Mouse (Mus musculus) liver, embryonic 16.5 days (tissue): ENCODE data around the gene Ncl. TPM values are rescaled to one million over a fixed set of nuclear protein-coding genes. Genes with fewer than 3 reads are reported as not detected.

ENCODE experiments used
- ATAC-seq: fragments of 200-750 bp; cut with Nextera tagmentation; 2 replicates; pipeline ENCODE4 v1.8.0; 2017; ENCODE audit warnings: low read depth, mild to moderate bottlenecking, moderate number of reproducible peaks, moderate library complexity
- H3K27ac ChIP-seq: fragments of 300-500 bp; sonication (generic); 2 replicates; pipeline ENCODE4 v1.5.1; 2014; ENCODE audit warnings: mild to moderate bottlenecking, low read length
- H3K27me3 ChIP-seq: fragments of 300-500 bp; sonication (generic); 2 replicates; pipeline ENCODE4 v1.6.1; 2014; ENCODE audit warnings: low read depth, low read length, mixed read lengths; ENCODE audit not compliant: control insufficient read depth, insufficient read depth
- H3K36me3 ChIP-seq: fragments of 300-500 bp; sonication (generic); 2 replicates; pipeline ENCODE4 v1.6.1; 2014; ENCODE audit warnings: mild to moderate bottlenecking; ENCODE audit not compliant: control insufficient read depth, insufficient read depth
- H3K4me1 ChIP-seq: fragments of 300-500 bp; sonication (generic); 2 replicates; pipeline ENCODE4 v1.6.1; 2014; ENCODE audit warnings: low read depth, low read length, mixed read lengths; ENCODE audit not compliant: control insufficient read depth
- H3K4me2 ChIP-seq: fragments of 300-500 bp; sonication (generic); 2 replicates; pipeline ENCODE4 v1.6.1; 2014; ENCODE audit warnings: low read depth, low read length, mixed read lengths
- H3K4me3 ChIP-seq: fragments of 300-500 bp; sonication (generic); 2 replicates; pipeline ENCODE4 v1.5.1; 2014; ENCODE audit warnings: low read depth, mild to moderate bottlenecking, low read length
- H3K9ac ChIP-seq: fragments of 300-500 bp; sonication (generic); 2 replicates; pipeline ENCODE4 v1.6.1; 2014; ENCODE audit warnings: low read depth, low read length
- H3K9me3 ChIP-seq: fragments of 300-500 bp; sonication (generic); replicated peaks from 2 replicates; pipeline ENCODE4 v1.6.1; 2016; ENCODE audit warnings: low read length; ENCODE audit not compliant: control insufficient read depth
- WGBS: fragments of 180-500 bp; shearing (Covaris S2); extraction: QIAGEN DNeasy Blood & Tissue Kit; methylation state at CpG from one replicate; pipeline ENCODE4 v1.1.7; 2014; ENCODE audit not compliant: insufficient replicate concordance; 5-methylcytosine and 5-hydroxymethylcytosine counted together
- polyA plus RNA-seq: library from polyadenylated mRNA; unstranded; fragments of >200 nt; fragmentation: Nextera tagmentation; extraction: Ambion mirVana; gene quantifications from 2 replicates; pipeline ENCODE4 v1.2.1, GENCODE M21; 2015

Gene Ncl
- polyA plus RNA-seq, 1 experiment from 2014 or later: 175 TPM

GRCm38 (mm10) chr1:86311467-86312005, 47.7 kb downstream of the Ncl start:
- no peak overlapping the region for H3K9ac ChIP-seq
- no peaks in the 10 kb centered on the region; the same call in 1 of the 2 replicates for H3K27me3 ChIP-seq
- no peak for ATAC-seq
- no peak overlapping the region for H3K4me3 ChIP-seq
- no peaks in the 10 kb centered on the region for H3K9me3 ChIP-seq
- WGBS: 67% methylated on average over 10 of the region's 10 CpGs
- H3K36me3 ChIP-seq: no peaks in the 10 kb centered on the region
- peaks cover 2% of the 10 kb centered on the region; the same call in 1 of the 2 replicates for H3K4me1 ChIP-seq
- H3K4me2 ChIP-seq: no peak overlapping the region
- no peak overlapping the region for H3K27ac ChIP-seq

GRCm38 (mm10) chr1:86310536-86311310, 48.5 kb downstream of the Ncl start:
- Histone ChIP-seq H3K4me2 (no peak overlapping the region), H3K4me3 (no peak overlapping the region), H3K36me3 (no peaks in the 10 kb centered on the region), H3K9me3 (no peaks in the 10 kb centered on the region), H3K27me3 (no peaks in the 10 kb centered on the region; the same call in 1 of the 2 replicates), H3K4me1 (peaks cover 2% of the 10 kb centered on the region; the same call in 1 of the 2 replicates), H3K27ac (no peak overlapping the region), H3K9ac (no peak overlapping the region)
- 63% methylated on average over 15 of the region's 15 CpGs for WGBS
- ATAC-seq: no peak

GRCm38 (mm10) chr1:86309270-86309833, 49.8 kb downstream of the Ncl start:
- 82% methylated on average over 7 of the region's 7 CpGs for WGBS
- Histone ChIP-seq H3K27me3 (peaks cover 8% of the 10 kb centered on the region), H3K27ac (no peak overlapping the region), H3K9me3 (no peaks in the 10 kb centered on the region), H3K36me3 (no peaks in the 10 kb centered on the region), H3K9ac (no peak overlapping the region), H3K4me1 (peaks cover 2% of the 10 kb centered on the region; the same call in 1 of the 2 replicates), H3K4me2 (no peak overlapping the region), H3K4me3 (no peak overlapping the region)
- ATAC-seq: no peak

- Histone ChIP-seq H3K4me3 (no peak overlapping the region), H3K9ac (no peak overlapping the region), H3K36me3 (no peaks in the 10 kb centered on the region), H3K9me3 (no peaks in the 10 kb centered on the region), H3K4me1 (peaks cover 10% of the 10 kb centered on the region), H3K27ac (no peak overlapping the region), H3K4me2 (no peak overlapping the region), H3K27me3 (peaks cover 21% of the 10 kb centered on the region)
- no peak for ATAC-seq
- whole genome bisulfite sequencing: 36% methylated on average over 4 of the region's 4 CpGs
Observed at GRCm38 (mm10) chr1:86307871-86308641, 51.1 kb downstream of the Ncl start.

- Histone ChIP-seq H3K36me3 (no peaks in the 10 kb centered on the region), H3K9me3 (no peaks in the 10 kb centered on the region), H3K27ac (no peak overlapping the region), H3K27me3 (peaks cover 28% of the 10 kb centered on the region), H3K9ac (no peak overlapping the region), H3K4me3 (no peak overlapping the region), H3K4me2 (no peak overlapping the region), H3K4me1 (peaks cover 13% of the 10 kb centered on the region)
- no peak for ATAC-seq
- 73% methylated on average over 7 of the region's 7 CpGs for WGBS
Observed at GRCm38 (mm10) chr1:86307177-86307762, 51.9 kb downstream of the Ncl start.

GRCm38 (mm10) chr1:86306686-86307085, 52.5 kb downstream of the Ncl start:
- H3K27me3 ChIP-seq: peaks cover 32% of the 10 kb centered on the region
- no peak overlapping the region for H3K27ac ChIP-seq
- peaks cover 13% of the 10 kb centered on the region for H3K4me1 ChIP-seq
- 54% methylated on average over 3 of the region's 3 CpGs for WGBS
- H3K9me3 ChIP-seq: no peaks in the 10 kb centered on the region
- H3K4me2 ChIP-seq: no peak overlapping the region
- H3K36me3 ChIP-seq: no peaks in the 10 kb centered on the region
- no peak for ATAC-seq
- no peak overlapping the region for H3K4me3 ChIP-seq
- no peak overlapping the region for H3K9ac ChIP-seq

GRCm38 (mm10) chr1:86303873-86304250, 55.3 kb downstream of the Ncl start:
- WGBS: 4% methylated on average over 16 of the region's 16 CpGs
- Histone ChIP-seq H3K4me2 (peak overlapping the region; percentile 75), H3K27me3 (peaks cover 32% of the 10 kb centered on the region), H3K9me3 (no peaks in the 10 kb centered on the region), H3K27ac (no peak overlapping the region), H3K9ac (peak overlapping the region; percentile 38), H3K4me3 (peak overlapping the region; percentile 58), H3K36me3 (no peaks in the 10 kb centered on the region), H3K4me1 (peaks cover 13% of the 10 kb centered on the region)
- no peak for ATAC-seq

- Histone ChIP-seq H3K27ac (no peak overlapping the region), H3K27me3 (peaks cover 32% of the 10 kb centered on the region), H3K4me1 (peaks cover 13% of the 10 kb centered on the region), H3K9me3 (no peaks in the 10 kb centered on the region), H3K36me3 (no peaks in the 10 kb centered on the region), H3K4me2 (peak overlapping the region; percentile 75), H3K4me3 (peak overlapping the region; percentile 58), H3K9ac (peak overlapping the region; percentile 38)
- ATAC-seq: peak; percentile 40
- WGBS: under 1% methylated on average over 65 of the region's 65 CpGs
Observed at GRCm38 (mm10) chr1:86303063-86303872, 55.9 kb downstream of the Ncl start.
